Mouse (Mus musculus) lung, postnatal 0 days (tissue): ENCODE data around the gene Sorl1.

Experiments
- CTCF ChIP-seq: IDR thresholded peaks from 2 replicates; pipeline ENCODE4 v1.5.1; 2016; ENCODE audit warnings: antibody characterized with exemption, mild to moderate bottlenecking
- EP300 ChIP-seq: IDR thresholded peaks from 2 replicates; pipeline ENCODE4 v1.6.1; 2016; ENCODE audit warnings: antibody characterized with exemption, mild to moderate bottlenecking, control low read depth

DNA sequence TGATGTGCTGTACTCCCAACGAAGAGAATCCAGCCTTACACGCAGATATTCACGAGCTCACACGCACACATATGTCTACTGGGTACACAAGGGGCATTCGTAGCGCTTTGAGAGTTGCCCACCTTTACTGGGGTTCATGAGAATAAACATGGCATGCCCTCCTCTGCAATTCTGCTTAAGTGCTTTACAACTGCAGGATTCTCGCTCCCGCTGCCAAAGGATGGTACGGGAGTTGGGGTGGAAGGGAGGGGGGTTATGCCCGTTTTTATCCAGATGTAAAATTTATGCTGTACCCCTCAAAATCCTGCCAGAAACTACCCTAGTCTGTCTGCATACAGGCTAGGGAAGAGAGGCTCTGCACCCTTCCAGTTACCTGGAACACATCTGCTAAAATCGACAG is 893 bp downstream of the Sorl1 start:
- TF ChIP-seq CTCF (no peak), EP300 (no peak)
